Mouse (Mus musculus) gastrocnemius, adult 8-10 months (tissue): Measurements from ENCODE around the gene Serping1. TPM values are rescaled to one million over a fixed set of nuclear protein-coding genes. Genes with fewer than 3 reads are reported as not detected.

Experiments used
- DNase-seq, 2 experiments: peaks; one replicate each; pipeline ENCODE4 v3.0.0; 2022; ENCODE audit warnings: low spot score in 2 of 2
- total RNA-seq, 4 experiments: library from RNA; stranded (reverse); gene quantifications; 2 replicates each; pipeline ENCODE4 v1.2.4; 2022

The Serping1 gene
- total RNA-seq, 4 experiments from 2014 or later = 22.0 to 55.1 (median 36.1) TPM

DNA sequence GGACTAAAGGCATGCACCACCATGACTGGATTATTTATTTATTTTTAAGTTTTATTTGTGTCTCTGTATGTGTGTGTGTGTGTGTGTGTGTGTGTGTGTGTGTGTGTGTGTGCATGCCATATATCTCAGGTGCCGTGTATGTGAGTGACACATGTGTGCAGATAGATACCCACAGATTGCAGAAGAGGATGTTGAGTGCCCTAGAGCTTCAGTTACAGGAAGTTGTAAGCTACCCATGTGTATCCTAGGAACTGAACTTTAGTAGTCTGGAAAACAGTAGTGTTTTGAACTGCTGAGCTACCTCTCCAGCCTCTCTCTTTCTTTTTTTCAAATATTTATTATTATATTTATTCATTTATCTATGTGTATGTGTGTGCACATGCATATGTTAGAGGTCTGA is 8.1 kb upstream of the Serping1 start:
- DNase-seq = no peak

DNA sequence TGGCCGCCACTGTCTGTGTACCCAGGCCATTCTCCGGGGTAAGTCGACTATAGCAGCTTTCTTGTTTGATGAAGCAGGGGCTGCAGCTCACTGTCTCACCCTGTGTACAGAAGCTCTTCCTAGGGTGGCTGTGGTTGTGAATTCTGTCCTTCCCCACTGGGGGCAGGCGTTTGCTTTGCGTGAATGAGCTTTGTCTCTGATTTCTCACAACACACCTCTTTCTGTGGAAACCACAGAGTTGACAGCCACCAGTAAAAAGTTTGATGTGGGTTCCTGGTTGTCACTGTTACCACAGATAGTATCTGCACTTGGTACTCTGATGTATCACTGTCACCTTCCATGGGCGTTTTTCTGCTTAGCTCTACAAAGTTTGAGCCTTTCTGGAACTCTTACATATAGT is 4.0 kb upstream of the Serping1 start:
- no peak for DNase-seq

DNA sequence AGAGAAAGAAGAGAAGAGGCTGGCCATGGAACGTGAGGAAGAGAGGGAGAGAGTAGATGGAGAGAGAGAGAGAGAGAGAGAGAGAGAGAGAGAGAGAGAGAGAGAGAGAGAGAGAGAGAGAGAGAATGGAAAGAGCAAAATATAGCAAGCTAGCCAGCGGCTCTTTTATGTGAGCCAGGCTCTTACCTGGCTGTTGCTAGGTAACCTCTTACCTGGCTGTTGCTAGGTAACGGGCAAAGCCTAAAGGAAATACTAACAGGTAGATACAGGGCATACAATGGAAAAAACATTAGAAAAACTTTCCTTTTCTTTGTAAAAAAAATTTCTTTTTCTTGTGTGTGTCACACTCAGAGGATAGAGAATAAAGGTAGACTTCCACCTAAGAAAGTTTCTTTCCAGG is 2.5 kb upstream of the Serping1 start:
- DNase-seq = no peak

DNA sequence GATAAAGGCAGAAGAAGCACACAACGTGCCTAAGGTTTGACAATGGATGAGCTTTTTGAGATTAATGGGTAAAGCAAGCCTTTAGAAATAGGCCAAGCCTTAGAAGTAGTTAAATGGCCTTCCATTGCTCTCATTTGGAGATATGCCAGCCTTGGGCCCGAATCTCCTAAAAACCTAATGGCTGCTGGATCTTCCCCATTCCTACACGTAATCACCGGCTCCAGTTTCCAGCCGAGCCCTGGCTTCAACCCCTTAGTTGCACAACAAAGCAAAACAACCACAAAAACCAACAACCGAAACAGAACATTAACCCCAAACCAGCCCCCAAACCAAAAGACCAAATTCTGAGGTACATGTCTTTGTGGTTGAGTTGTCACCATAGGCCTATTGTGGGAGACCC is 421 bp upstream of the Serping1 start:
- peak in 1 of 2 experiments; percentile 41 for DNase-seq

DNA sequence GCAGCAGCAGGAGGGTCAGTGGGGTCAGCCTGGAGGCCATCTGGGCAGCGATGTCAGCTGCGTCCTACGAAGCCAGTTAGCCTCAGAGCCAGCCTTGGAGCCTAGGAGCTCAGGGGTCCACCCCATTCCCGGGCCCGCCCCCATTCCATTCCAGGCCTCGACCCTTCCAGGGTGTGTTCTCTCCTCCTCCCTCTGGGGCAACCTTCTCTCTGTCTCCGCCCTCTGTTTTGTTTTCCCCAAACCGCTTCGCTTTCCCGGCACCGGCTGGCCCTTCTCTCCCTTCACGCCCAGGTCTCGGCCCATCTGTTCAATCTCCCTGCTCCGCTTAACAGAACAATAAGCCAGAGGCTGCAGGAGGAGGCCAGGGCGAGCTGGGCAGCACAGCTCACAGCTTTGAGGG is 493 bp downstream of the Serping1 start:
- peak; percentile 66 to 81 for DNase-seq

DNA sequence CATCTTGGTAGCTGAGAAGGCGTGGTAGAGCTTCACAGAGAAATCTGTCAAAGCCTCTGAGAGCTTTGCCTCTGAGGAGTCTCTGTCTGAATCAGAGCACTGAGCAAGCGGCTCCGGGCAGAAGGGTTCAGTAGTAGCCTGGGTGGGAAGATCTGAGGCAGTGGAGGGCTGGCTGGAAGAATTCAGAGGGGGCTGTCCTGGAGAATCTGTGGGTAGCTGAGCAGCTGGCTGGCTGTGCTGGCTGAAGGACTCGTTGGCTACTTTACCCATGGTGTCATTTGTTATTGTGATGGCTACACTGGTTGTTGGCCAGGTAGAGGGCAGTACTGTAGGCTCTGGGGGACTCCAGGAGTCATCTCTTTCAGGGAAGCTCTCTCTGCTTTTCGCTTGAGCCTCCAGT is 2.0 kb downstream of the Serping1 start:
- no peak for DNase-seq

DNA sequence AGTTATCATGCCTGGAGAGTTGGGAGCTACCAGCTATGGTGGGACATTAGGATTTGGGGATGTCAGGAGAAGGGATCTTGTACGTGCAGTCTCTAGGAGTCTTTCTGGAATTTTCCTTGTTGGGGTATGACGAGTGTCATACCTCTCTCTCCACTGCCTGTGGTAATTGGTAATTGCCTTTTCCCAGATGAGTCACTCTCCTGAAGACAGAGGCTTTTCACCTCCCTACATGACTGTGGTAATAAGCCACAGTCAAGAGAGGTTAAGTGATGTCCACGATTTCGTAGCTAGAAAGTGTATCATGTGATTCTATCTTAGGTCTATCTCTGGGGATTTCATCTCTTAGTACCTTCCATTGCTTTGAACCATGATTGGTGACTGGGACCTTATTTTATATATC is 2.8 kb downstream of the Serping1 start:
- DNase-seq = no peak

DNA sequence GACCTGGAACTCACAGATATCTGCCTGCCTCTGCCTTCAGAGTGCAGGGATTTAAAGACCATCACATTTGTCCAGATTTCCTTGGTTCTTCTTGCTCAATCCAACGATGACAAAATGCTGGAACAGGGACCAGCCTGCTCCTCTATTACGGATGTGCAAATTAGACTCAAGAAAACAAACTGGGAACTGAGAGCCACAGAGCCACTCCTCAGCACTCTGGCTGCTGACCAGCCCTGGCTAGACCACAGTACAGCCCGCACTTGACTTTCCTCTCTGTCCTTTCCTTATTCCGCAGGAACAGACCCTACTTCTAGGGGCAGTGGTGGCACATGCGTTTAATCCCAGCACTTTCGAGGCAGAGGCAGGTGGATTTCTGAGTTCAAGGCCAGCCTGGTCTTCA is 4.7 kb downstream of the Serping1 start:
- peak; percentile 17 to 45 for DNase-seq

DNA sequence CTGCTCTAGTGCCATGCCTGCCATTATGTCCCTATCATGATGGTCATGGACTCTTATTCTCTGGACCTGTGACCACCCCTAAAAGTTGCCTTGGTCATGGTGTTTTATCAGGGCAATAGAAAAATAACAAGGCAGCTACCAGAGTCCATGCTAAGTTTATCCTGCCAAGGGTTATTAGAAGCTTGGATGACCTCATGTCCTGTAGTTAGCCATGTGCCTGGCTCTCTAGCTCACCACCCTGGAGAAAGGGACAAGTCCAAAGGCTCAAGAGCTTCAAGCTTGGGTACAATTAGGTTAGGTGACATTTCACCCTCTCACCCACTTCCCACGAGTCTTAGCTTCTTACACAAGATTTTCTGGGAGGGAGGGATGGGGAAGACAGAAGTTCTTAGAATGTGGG is 12.4 kb downstream of the Serping1 start:
- DNase-seq = no peak

DNA sequence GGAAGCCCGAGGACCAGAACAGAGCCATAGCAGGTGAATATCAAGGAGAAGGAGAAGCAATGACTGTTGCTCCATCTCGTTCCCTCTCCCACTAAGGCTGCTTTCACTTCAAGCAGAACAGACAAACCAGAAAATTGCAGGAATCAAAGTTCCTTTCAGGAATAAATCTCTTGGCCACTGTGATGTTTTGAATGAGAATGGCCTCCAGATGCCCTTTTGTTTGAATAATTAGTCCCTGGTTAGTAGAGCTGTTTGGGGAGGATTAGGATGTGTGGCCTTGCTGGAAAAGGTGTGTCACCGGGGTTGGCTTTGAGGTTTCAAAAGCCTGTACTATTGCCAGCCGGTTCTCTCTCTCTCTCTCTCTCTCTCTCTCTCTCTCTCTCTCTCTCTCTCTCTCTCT is 12.9 kb downstream of the Serping1 start:
- no peak for DNase-seq

DNA sequence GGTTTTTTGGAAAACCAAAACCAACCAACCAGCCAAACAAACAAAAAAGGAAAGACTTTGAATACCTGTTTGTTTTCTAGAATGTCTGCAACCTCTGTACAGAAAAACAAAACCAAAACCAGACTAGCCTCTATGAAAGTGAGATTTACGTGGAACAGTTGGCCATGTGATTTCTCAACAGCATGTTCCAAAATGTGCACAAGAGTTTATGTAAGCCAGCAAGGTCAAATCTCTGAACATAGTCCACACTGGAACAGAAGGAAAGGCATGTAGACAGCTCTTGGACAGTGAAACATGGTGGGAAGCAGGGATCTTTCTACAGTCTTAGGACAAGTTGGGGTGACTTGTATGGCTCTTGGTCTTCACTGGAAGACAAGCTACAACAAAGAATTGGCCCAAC is 13.4 kb downstream of the Serping1 start:
- DNase-seq = no peak

DNA sequence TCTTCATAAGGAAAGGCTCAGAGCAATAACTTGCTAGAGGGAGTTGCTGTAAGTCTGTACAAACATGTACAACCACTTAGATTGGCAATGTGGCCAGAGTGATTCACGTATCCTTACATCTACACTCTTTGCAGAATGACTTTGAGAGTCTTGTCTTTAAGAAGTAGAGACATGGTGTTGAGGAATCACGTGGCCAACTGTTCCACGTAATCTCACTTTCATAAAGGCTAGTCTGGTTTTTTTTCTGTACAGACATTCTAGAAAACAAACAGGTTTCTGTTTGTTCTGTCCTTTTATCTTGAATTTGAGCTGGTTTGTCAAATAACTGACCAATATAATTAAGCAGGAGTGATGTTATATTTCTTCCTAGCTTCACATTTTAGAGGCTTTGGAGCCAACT is 13.9 kb downstream of the Serping1 start:
- no peak for DNase-seq

DNA sequence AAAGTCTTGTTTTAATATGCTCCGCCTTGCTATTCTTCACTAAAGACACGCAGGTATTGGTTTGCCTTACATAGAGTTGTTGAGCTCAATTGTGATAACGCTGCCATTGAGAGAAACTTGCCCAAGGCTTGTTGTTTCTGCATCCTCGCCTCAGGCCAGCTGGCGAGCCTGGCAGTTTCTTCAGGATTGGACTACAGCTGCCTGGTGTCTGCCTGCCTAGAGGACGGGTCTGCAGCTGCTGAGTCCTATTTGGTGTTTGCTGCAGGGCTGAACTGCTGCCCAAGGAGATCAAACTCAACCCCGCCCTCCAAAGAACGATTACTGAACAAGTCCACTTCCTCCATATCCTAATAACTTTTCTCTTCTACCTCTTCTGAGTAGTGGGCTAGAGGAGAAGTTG is 14.5 kb downstream of the Serping1 start:
- no peak for DNase-seq

DNA sequence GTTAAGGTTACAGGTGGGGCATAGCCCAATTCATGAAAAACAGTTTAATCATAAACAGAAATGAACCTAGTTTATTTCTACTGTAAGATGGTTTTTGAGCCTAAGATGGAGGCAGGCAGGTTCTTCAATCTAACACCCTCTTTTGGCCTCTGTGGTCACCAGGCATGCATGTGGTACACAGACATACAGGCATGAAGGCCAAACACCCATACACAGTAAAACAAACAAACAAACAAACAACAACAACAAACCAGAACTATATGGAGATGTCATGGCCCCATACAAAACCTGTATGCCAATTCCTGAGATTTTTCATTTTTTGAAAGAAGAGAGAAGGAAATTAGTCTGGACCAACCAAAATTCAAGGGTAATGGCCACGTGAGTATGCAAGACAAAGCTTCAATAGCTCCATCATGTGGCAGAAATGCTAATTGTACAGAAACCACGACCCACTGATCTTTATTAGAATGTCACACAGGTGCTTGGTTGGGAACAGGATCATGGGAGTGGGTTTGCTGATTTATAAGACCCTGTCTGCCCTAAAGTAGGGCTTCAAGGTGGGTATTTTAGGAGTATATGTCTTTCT is 16.6 kb downstream of the Serping1 start:
- DNase-seq = no peak

DNA sequence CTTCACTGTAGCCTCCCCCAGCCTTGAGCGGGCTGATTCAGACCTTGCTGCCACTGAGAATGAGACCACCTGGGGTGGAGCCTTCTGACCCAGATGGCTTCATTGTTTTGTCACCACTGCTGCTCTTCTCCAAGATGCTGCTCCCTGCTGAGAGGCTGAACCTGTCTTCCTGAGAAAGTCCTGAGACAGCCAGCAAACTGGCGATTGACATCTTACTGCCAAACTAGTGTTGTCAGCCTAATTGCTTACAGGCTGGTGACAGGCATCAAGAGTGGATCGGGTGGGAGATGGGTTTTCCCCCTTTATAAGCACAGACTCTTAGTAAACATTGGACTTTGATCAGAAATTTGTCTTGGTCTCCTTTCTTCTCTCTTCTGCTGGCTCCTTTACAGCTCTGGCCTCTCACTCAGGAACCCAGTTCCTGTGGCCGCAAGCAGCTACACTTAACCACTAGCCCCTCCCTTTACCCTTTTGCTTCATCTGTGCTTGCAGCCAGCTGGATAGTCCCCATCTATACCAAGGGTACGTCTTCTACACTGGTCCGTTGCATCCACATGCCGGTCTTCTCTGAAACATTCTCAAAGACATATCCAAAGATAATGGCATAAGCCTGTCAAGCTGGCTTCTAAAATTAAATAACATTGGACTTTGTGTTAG is 18.1 kb downstream of the Serping1 start:
- DNase-seq = no peak

DNA sequence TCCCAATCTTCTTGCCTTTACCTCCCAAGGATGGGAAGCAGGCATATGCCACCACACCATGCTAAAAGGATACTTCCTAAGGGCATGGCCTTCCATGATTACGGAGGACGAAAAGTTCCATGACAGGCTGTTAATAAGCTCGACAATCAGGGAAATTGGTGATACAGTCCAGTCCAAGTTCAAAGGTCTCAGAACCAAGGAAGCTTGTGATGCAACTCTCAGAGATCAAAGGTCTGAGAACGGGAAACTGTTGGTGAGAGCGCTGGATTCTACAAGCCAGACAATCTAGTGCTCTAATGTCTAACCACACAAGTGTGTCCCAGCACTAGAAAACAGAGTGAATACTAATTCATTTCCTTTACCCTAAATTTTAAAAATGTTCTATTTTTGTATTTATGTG is 19.0 kb downstream of the Serping1 start:
- no peak for DNase-seq

DNA sequence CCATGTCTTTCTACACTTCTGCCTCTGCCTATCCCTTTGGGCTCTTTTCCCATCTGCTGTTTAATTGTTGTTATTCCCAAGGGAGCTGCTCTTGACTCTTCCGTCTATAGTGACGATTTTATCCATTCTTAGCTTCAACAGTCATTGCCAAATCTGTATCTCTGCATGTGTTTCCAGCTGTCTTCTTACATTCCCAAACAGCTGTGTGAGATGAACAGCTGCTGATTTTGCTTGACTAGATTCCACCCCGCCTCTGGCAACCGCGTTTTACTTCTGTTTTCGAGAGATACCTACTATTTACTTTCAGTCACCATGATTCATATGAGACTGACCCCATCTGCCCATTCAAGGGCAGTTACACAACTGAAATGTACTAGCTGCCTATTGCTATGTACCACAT is 25.1 kb downstream of the Serping1 start:
- DNase-seq = no peak

DNA sequence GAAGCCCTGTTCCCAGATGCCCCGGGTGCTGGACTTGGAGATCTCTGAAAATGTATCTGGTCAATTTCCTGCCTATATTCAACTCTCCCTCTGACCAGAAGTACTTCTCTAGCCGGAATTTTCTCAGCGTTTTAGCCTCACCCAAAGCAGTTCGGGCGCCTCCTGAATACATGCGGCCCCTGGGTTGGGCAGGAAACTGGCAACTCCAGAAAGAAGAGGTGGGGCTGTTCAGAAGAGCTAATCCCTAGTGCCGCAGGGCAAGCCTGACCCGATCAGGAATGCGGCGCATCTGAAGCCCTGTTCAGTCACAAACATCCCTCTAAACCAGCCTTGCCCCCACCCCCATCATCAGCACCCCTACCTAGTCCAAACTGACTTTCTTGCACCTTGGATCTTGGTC is 31.1 kb downstream of the Serping1 start:
- DNase-seq = no peak

DNA sequence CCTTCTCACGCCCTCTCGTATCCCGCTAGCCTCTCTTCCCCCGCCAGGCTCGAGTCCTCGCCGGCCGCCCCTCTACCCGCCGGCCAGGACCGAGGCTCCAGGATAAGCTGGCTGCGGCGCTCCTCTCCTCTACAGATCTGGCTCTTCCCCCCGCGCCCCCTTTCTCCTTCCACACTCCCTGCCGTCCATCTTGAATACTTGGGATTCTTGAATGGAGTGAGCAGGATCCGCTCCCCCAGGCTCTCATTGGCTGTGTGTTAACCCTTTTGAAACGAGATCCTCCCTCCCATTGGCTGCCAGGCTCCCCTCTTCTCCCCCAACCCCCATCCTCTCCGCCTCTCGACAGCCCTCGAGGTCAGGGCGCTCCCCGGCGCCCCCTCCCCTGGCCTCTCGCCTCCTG is 31.7 kb downstream of the Serping1 start, which contains the start of gene Gm19426:
TSS of gene Gm19426 (minus strand) at position 95 of the 400 bp plus-strand sequence.
- DNase-seq = peak in 1 of 2 experiments; percentile 41

DNA sequence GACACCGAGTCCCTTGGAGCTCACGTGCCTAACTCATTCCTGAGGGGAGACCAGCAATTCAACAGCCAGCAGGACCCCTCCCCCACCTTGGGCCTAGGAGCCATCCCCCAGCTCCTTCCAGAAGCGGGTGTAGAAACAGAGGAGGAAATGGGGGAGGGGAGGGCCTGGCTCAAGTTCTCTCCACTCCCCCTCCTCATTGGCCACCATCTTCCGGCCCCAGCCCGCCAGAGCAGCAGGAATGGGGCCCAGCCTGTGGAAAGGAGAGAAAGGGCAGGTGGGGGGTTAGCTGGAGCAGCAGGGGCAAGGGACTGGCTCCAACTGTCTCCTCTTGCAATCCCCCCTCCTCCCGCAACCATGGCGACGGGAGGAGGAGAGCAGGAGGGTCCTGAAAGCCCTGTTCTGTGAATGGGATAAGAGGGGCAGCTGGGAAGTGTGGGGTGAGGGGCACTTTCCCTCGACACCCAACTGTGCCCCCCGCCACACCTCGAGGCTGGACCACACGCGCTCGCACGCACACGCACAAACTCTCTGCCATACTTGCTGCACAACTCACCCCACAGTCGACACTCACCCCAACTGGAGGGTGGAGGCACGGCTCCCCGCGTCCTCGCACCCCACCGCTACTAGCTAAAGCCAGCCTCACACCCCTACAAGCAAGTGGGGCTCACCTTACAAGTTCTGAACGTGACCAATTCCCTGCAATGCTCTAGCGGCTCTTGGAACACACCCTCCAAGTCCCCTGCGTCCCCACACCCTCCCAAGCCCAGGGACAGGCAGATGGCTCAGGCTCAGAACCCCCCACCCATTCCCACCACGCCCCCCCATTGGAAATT is 32.6 kb downstream of the Serping1 start:
- DNase-seq = no peak

DNA sequence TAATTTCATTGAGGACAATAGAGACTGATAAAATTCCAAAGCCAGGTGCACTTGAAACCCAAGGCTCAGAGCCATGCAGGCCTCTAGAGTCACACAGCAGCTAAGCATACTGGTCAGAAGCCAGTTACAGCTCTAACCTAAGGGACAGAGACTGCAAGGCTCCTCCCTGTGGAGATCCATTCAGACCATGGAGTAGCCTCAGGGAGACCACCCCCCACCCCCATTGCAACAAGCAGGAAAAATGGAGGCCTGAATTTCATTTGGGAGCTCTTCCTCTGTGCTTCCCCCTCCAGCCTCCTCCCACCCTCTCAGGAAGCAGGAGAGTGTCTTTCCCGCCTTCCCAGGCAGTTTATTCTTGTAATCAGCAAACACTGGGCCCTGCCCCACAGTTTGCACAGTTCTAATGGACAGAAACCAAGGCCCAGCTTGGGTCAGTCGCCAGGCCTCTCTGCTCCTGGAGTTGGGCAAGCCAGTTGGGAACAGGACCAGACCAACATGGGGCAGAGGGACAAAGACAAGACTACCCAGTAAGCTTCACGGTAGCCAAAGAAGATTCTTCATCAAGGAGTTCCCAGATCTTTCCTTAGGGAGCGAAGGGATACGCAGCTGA is 33.3 kb downstream of the Serping1 start:
- no peak for DNase-seq
